Mouse (Mus musculus): ENCODE measurements at regions not wholly inside any gene's neighbourhood (a gene's known extent, or its start where the extent isn't known, plus 50 kb on each side); places are given as distances from the start of the nearest gene placed in this dataset.
"Not testable (repeated sequence)": the region's sequence is repeated elsewhere in the genome, so short reads cannot be mapped to it uniquely, and the experiment has no call there.

DNA sequence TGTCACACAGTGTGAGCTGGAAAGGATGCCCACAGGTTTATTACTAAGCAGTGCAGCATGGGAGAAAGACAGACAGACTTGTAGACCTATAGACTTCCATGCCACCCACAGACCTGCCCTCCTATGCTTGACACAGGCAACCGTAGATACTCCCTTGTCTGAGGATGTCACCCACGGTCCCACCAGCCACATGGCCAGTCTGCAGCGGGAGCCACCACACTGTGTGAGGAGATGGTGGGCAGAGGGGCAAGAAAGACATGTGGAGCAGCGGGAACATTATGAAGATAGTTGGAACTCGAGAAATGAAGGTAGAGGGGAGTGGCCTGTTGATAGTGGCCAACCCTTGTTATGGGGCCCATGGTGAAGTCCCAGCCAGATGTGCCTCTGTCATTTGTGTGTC lies 244.0 kb upstream of the Tusc1 start:
- no peaks in the 10 kb centered on the region for H3K9me3 ChIP-seq (replicated peaks)
- H3K36me3 ChIP-seq, result no peaks in the 10 kb centered on the region
- no peaks in the 10 kb centered on the region for H3K27me3 ChIP-seq (replicated peaks)
- WGBS, result 73% methylated on average over 5 of the region's 5 CpGs
- no peak overlapping the region for H3K9ac ChIP-seq
- H3K27ac ChIP-seq (ENCODE audit: poor library complexity, severe bottlenecking), result no peak overlapping the region
- H3K4me3 ChIP-seq, result no peak overlapping the region
- H3K4me1 ChIP-seq (replicated peaks), result no peaks in the 10 kb centered on the region
- no peak overlapping the region for H3K4me2 ChIP-seq
- ATAC-seq (ENCODE audit: insufficient number of reproducible peaks, low FRiP score), result no peak

DNA sequence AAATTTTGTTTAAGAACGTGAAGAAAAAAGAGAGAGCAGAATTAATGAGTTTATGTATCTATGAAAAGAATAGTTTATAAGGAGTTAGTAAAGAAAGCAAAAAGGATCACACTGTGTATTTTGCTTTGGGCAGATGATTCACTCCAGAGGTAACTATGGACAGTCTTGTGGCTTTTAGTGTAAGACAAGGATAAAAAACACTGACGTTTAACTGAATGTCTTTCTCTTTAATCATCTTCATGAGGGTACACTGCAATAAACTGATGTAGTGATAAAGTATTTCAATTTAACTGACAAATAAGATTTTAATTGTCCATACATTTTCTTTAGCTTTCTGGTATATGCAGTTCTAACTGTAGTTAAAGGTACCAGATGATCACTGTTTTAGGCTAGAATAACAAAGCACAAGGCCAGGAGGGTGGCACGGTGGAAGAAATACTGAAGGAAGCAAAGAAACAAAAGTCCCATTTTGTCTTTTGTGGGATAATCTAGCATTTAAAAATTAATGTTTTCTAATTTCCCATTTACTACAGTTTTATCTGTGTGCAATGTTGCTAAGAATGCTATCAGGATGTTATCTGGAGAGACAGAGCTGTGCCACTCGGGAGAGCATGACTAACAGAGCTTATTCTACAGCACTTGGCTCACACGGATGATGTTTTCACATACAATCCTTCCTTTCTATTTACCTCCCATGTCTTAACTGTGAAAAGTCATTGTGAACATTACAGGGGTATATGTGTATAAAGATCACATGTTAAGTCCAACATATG lies 232.4 kb upstream of the Tusc1 start:
- 76% methylated on average over 5 of the region's 5 CpGs for WGBS
- no peak for ATAC-seq (ENCODE audit: insufficient number of reproducible peaks, low FRiP score)
- no peaks in the 10 kb centered on the region for H3K9me3 ChIP-seq (replicated peaks)

DNA sequence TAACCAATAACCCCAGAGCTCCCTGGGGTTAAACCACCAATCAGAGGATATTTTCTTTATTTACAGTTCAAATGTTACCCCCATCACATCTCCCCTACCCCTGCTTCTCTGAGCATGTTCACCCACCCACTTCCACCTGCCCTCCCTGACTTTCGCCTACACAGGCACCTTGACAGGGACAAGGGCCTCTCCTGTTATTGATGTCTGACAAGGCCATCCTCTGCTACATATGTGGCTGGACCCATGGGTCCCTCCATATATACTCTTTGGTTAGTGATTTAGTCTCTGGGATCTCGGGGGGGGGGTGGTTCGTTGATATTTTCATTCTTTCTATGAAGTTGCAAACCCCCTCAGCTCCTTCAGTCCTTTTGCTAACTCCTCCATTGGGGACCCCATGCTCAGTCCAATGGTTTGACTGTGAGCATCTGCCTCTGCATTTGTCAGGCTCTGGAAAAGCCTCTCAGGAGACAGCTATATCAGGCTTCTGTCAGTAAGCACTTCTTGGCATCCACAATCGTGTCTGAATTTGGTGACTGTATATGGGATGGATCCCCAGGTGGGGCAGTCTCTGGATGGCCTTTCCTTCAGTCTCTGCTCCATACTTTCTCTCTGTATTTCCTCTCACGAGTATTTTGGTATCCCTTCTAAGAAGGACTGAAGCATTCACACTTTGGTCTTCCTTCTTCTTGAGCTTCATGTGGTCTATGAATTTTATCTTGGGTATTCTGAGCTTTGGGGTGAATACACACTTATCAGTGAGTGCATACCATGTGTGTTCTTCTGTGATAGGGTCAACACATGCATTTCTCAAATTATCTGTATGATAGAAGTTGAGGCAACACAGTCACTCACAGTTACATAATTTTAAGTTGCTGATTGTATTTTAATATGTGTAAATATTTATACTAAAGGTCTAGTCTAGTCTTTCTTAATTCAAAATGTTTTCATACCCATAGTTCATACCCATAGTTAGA lies 220.8 kb upstream of the Tusc1 start:
- WGBS, result 73% methylated on average over 5 of the region's 5 CpGs
- no peak for ATAC-seq (ENCODE audit: insufficient number of reproducible peaks, low FRiP score)
- no peaks in the 10 kb centered on the region for H3K9me3 ChIP-seq (replicated peaks)

More for the DNA sequence above, 232.4 kb upstream of the Tusc1 start:
- H3K36me3 ChIP-seq, result no peaks in the 10 kb centered on the region
- H3K4me2 ChIP-seq, result no peak overlapping the region
- no peak overlapping the region for H3K27ac ChIP-seq (ENCODE audit: poor library complexity, severe bottlenecking)
- H3K4me1 ChIP-seq (replicated peaks), result no peaks in the 10 kb centered on the region
- no peak overlapping the region for H3K9ac ChIP-seq
- no peak overlapping the region for H3K4me3 ChIP-seq
- H3K27me3 ChIP-seq (replicated peaks), result no peaks in the 10 kb centered on the region

DNA sequence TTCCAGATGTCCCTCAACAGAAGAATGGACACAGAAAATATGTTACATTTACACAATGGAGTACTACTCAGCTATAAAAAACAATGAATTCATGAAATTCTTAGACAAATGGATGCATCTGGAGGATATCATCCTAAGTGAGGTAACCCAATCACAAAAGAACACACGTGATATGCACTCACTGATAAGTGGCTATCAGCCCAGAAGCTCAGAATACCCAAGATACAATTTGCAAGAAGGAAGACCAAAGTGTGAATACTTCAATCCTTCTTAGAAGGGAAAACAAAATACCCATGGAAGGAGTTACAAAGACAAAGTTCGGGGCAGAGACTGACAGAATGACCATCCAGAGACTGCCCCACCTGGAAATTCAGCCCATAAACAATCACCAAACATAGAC lies 219.9 kb upstream of the Tusc1 start:
- H3K4me3 ChIP-seq, result not testable (repeated sequence)
- 55% methylated on average over 2 of the region's 2 CpGs for WGBS

More for the DNA sequence above, 220.8 kb upstream of the Tusc1 start:
- H3K4me2 ChIP-seq, result no peak overlapping the region
- H3K36me3 ChIP-seq, result no peaks in the 10 kb centered on the region
- H3K4me3 ChIP-seq, result no peak overlapping the region
- H3K27ac ChIP-seq (ENCODE audit: poor library complexity, severe bottlenecking), result no peak overlapping the region
- H3K9ac ChIP-seq, result no peak overlapping the region
- H3K27me3 ChIP-seq (replicated peaks), result no peaks in the 10 kb centered on the region
- no peaks in the 10 kb centered on the region for H3K4me1 ChIP-seq (replicated peaks)

DNA sequence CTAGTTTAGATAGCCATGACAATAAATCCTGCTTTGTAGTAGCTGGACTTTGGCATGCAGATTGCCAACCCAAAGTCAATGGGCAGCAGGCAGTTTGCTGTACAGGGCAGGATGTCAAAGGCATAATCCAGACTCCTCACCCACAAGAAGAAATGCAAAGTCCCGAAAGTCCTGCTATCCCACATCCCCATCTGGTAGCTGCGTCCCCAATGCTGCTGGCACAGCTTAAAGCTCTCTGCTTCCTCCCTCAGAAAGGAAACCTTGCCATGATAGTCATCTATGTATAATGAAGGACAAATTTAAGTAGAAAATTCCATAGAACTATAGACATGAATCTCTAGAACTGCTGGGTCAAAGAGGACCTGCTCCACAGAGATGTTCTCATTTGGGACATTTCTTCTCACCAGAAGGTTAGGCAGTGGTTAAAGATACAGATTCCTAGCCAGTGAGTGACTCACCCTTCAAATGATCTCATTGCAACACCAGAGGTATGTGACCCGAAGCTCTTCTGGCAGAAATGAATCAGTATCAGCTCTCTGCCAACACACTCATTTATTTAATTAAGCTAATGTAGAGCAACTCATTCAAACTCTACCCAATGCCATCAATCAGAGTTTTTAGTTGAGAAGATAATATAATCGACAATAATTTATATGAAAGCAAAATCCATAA lies 217.3 kb upstream of the Tusc1 start:
- H3K9ac ChIP-seq, result no peak overlapping the region
- H3K9me3 ChIP-seq (replicated peaks), result no peaks in the 10 kb centered on the region
- no peak for ATAC-seq (ENCODE audit: insufficient number of reproducible peaks, low FRiP score)
- no peak overlapping the region for H3K4me2 ChIP-seq
- no peaks in the 10 kb centered on the region for H3K27me3 ChIP-seq (replicated peaks)
- no peaks in the 10 kb centered on the region for H3K36me3 ChIP-seq
- H3K4me3 ChIP-seq, result no peak overlapping the region
- H3K4me1 ChIP-seq (replicated peaks), result no peaks in the 10 kb centered on the region
- H3K27ac ChIP-seq (ENCODE audit: poor library complexity, severe bottlenecking), result no peak overlapping the region
- 69% methylated on average over 4 of the region's 4 CpGs for WGBS

More for the DNA sequence above, 219.9 kb upstream of the Tusc1 start:
- ATAC-seq (ENCODE audit: insufficient number of reproducible peaks, low FRiP score); H3K27me3 ChIP-seq (replicated peaks); H3K9me3 ChIP-seq (replicated peaks); H3K27ac ChIP-seq (ENCODE audit: poor library complexity, severe bottlenecking); H3K9ac ChIP-seq; H3K4me2 ChIP-seq; H3K4me1 ChIP-seq (replicated peaks); H3K36me3 ChIP-seq: not testable (repeated sequence)

DNA sequence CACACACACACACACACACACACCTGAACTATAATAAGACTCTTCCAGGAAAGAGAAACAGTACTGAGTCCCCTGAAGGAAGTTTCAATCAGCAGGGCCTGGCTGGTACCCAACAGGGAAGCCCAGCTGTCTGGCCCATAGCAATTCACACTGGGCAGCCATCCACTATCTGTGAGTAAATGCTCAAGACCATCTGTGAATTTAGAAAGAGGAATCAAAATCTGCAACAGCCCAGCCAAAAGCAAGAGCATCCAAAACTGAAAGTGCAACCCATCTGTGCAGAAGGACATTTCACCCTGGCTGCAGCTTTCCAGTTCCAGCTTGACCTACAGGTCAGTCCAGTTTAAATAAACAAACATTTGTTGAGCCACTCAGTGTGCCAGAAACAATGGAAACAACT lies 215.8 kb upstream of the Tusc1 start:
- no peaks in the 10 kb centered on the region for H3K9me3 ChIP-seq (replicated peaks)
- H3K27ac ChIP-seq (ENCODE audit: poor library complexity, severe bottlenecking), result no peak overlapping the region
- no peak overlapping the region for H3K4me2 ChIP-seq
- no peaks in the 10 kb centered on the region for H3K4me1 ChIP-seq (replicated peaks)
- no peak overlapping the region for H3K9ac ChIP-seq
- no peaks in the 10 kb centered on the region for H3K27me3 ChIP-seq (replicated peaks)
- H3K4me3 ChIP-seq, result no peak overlapping the region
- no peak for ATAC-seq (ENCODE audit: insufficient number of reproducible peaks, low FRiP score)
- no peaks in the 10 kb centered on the region for H3K36me3 ChIP-seq

DNA sequence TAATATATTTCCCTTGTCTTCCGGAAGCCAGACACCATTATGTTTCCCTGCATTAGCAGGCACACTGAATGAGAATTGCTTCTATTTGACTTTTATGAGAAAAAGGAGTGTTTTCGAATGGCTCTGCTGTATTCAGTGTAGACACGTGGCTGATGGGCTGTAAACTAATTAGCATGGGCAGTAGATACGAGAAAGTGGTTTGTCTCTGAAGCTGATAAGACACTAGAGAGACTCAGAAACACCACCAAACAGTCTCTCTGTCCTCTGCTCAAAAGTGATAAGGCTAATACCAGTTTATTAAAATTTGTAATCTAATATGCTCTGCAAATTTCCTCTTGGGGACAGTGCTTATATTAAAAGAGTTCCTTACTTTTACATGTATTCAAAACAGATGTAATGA lies 205.3 kb upstream of the Tusc1 start:
- Histone ChIP-seq H3K36me3 (no peaks in the 10 kb centered on the region), H3K9ac (no peak overlapping the region), H3K4me3 (no peak overlapping the region), H3K27me3 (replicated peaks) (no peaks in the 10 kb centered on the region), H3K9me3 (replicated peaks) (no peaks in the 10 kb centered on the region), H3K4me2 (no peak overlapping the region), H3K27ac (ENCODE audit: poor library complexity, severe bottlenecking) (no peak overlapping the region), H3K4me1 (replicated peaks) (no peaks in the 10 kb centered on the region)
- WGBS, result 58% methylated on average over 4 of the region's 4 CpGs
- no peak for ATAC-seq (ENCODE audit: insufficient number of reproducible peaks, low FRiP score)

DNA sequence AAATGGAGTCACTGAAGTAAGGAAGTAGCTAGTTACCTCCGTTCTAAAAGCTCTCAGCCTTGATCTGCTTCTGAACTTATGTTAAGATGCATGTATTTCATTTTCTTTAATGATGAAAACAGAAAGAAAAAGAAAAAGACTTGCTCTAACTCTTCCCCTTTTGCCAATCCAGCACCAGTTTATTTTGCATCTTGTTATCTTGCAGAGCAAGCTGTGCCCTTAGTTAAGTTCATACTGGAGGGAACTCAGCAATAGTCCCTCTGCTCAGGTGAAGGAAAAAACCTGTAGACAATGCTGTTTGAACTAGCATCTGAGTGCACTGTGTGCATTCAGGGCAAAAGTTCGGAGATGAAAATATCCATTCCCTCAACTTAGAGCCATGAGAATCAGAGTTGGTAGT lies 192.1 kb upstream of the Tusc1 start:
- no peaks in the 10 kb centered on the region for H3K4me1 ChIP-seq (replicated peaks)
- no peak for ATAC-seq (ENCODE audit: insufficient number of reproducible peaks, low FRiP score)
- H3K9me3 ChIP-seq (replicated peaks), result no peaks in the 10 kb centered on the region
- H3K36me3 ChIP-seq, result no peaks in the 10 kb centered on the region
- no peaks in the 10 kb centered on the region for H3K27me3 ChIP-seq (replicated peaks)
- H3K27ac ChIP-seq (ENCODE audit: poor library complexity, severe bottlenecking), result no peak overlapping the region
- 66% methylated on average over 2 of the region's 2 CpGs for WGBS
- H3K4me3 ChIP-seq, result no peak overlapping the region
- no peak overlapping the region for H3K9ac ChIP-seq
- no peak overlapping the region for H3K4me2 ChIP-seq

DNA sequence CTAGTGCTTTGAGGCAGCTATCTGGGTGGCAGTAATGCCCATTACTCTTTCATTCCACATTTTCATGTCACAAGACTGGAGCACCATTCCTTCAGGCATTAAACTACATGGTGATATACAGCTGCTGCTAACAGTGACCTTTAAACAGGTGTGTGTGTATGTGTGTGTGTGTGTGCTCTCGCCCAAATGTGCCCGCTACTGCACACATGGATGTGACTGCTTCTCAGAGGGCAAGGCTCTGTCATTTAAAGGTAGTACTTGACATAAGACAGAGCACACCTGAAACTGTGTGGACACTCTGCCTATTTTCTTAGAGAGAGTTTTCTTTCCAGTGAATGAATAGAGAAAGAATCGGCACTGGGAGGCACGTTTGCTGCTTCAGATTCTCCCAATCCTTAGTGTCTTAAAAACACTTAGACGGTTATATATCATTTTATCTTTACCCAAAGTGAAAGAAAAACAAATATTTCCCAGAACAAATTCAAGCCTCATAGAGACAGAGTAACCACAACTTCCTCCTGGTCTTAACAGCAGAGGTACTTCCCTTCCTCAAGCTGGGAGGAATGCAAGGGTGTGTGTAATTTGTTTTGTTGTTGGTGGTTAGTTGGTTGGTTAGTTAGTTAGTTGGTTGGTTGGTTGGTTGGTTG lies 185.3 kb upstream of the Tusc1 start:
- ATAC-seq (ENCODE audit: insufficient number of reproducible peaks, low FRiP score), result no peak
- Histone ChIP-seq H3K27me3 (replicated peaks) (no peaks in the 10 kb centered on the region), H3K4me2 (no peak overlapping the region), H3K9ac (no peak overlapping the region), H3K4me1 (replicated peaks) (no peaks in the 10 kb centered on the region), H3K36me3 (no peaks in the 10 kb centered on the region), H3K27ac (ENCODE audit: poor library complexity, severe bottlenecking) (no peak overlapping the region), H3K4me3 (no peak overlapping the region), H3K9me3 (replicated peaks) (no peaks in the 10 kb centered on the region)
- 72% methylated on average over 5 of the region's 5 CpGs for WGBS

DNA sequence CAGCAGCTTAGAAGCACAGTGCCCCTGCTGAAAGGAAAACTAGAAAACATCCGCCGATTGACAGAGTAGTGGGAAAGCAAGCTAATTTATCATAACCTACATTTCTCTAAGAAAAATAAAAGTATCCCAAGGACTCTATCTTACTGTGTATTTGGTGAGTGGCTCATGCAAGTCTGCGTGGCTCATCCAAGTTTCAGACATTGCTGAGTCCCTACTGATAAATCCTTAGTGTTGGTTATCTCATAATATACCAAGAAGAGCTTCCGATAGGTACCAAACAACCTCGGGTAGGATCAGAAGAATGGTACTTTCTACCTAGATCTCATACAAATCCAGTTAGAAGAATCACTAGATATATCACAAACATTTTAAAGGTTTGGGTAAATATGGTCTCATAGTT lies 183.6 kb upstream of the Tusc1 start:
- no peak overlapping the region for H3K27ac ChIP-seq (ENCODE audit: poor library complexity, severe bottlenecking)
- no peak overlapping the region for H3K4me2 ChIP-seq
- H3K4me1 ChIP-seq (replicated peaks), result no peaks in the 10 kb centered on the region
- 86% methylated on average over 5 of the region's 5 CpGs for WGBS
- H3K27me3 ChIP-seq (replicated peaks), result no peaks in the 10 kb centered on the region
- no peak overlapping the region for H3K9ac ChIP-seq
- no peaks in the 10 kb centered on the region for H3K36me3 ChIP-seq
- no peaks in the 10 kb centered on the region for H3K9me3 ChIP-seq (replicated peaks)
- ATAC-seq (ENCODE audit: insufficient number of reproducible peaks, low FRiP score), result no peak
- no peak overlapping the region for H3K4me3 ChIP-seq

DNA sequence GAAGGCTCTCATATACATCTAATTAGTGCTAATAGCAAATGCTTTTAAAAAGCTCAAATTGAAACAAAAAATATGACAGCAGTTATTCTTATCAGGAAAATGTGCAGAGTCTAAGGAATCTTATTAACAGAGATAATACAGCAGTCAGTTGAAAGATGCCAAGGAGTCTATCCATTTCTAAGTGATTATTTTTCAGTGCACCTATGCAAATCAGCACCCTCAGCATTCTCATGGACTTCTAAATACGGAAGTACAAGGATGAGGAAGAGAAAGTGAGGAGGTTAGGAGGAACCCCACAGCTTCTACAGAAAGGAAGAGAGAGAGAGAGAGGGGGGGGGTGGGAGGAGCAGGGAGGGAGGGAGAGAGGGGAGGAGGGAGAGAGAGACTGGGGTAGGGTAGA lies 175.5 kb upstream of the Tusc1 start:
- no peak overlapping the region for H3K27ac ChIP-seq (ENCODE audit: poor library complexity, severe bottlenecking)
- 28% methylated on average over 1 of the region's 1 CpGs for WGBS
- no peak overlapping the region for H3K9ac ChIP-seq
- no peaks in the 10 kb centered on the region for H3K27me3 ChIP-seq (replicated peaks)
- no peaks in the 10 kb centered on the region for H3K4me1 ChIP-seq (replicated peaks)
- H3K36me3 ChIP-seq, result no peaks in the 10 kb centered on the region
- ATAC-seq (ENCODE audit: insufficient number of reproducible peaks, low FRiP score), result no peak
- H3K9me3 ChIP-seq (replicated peaks), result no peaks in the 10 kb centered on the region
- H3K4me3 ChIP-seq, result no peak overlapping the region
- H3K4me2 ChIP-seq, result no peak overlapping the region

Data from heart, embryonic 12.5 days (tissue).